Mouse (Mus musculus) hindbrain, embryonic 16.5 days (tissue): ENCODE measurements around the gene Prkar1b. TPM values are rescaled to one million over a fixed set of nuclear protein-coding genes. Genes with fewer than 3 reads are reported as not detected.

Source experiments
- ATAC-seq: fragments of 200-750 bp; cut with Nextera tagmentation; 2 replicates; pipeline ENCODE4 v1.8.0; 2017; ENCODE audit warnings: moderate TSS enrichment, moderate library complexity
- H3K27ac ChIP-seq: fragments of 300-500 bp; sonication (generic); 2 replicates; pipeline ENCODE4 v1.5.1; 2014; ENCODE audit warnings: low read depth, mild to moderate bottlenecking, control low read depth, low read length, moderate library complexity
- H3K27me3 ChIP-seq: fragments of 300-500 bp; sonication (generic); replicated peaks from 2 replicates; pipeline ENCODE4 v1.6.1; 2014; ENCODE audit warnings: low read length; ENCODE audit not compliant: control insufficient read depth, insufficient read depth
- H3K36me3 ChIP-seq: fragments of 300-500 bp; sonication (generic); 2 replicates; pipeline ENCODE4 v1.6.1; 2014; ENCODE audit warnings: mild to moderate bottlenecking, low read length, moderate library complexity, mixed read lengths; ENCODE audit not compliant: control insufficient read depth, insufficient read depth
- H3K4me1 ChIP-seq: fragments of 300-500 bp; sonication (generic); 2 replicates; pipeline ENCODE4 v1.6.1; 2014; ENCODE audit warnings: low read depth, low read length; ENCODE audit not compliant: control insufficient read depth, insufficient read depth
- H3K4me2 ChIP-seq: fragments of 300-500 bp; sonication (generic); 2 replicates; pipeline ENCODE4 v1.6.1; 2014; ENCODE audit warnings: mild to moderate bottlenecking, low read length, control low read depth, moderate library complexity
- H3K4me3 ChIP-seq: fragments of 300-500 bp; sonication (generic); 2 replicates; pipeline ENCODE4 v1.5.1; 2014; ENCODE audit warnings: mild to moderate bottlenecking, low read length, control low read depth, moderate library complexity
- H3K9ac ChIP-seq: fragments of 300-500 bp; sonication (generic); 2 replicates; pipeline ENCODE4 v1.6.1; 2014; ENCODE audit warnings: low read depth, mild to moderate bottlenecking, control low read depth, low read length, moderate library complexity
- H3K9me3 ChIP-seq: fragments of 300-500 bp; sonication (generic); 2 replicates; pipeline ENCODE4 v1.6.1; 2014; ENCODE audit warnings: mild to moderate bottlenecking, low read length, moderate library complexity; ENCODE audit not compliant: control insufficient read depth
- WGBS: fragments of 180-500 bp; shearing (Covaris S2); extraction: QIAGEN DNeasy Blood & Tissue Kit; methylation state at CpG from one replicate; pipeline ENCODE4 v1.1.7; 2014; 5-methylcytosine and 5-hydroxymethylcytosine counted together
- polyA plus RNA-seq: library from polyadenylated mRNA; unstranded; fragments of >200 nt; fragmentation: Nextera tagmentation; extraction: Ambion mirVana; gene quantifications from 2 replicates; pipeline ENCODE4 v1.2.1, GENCODE M21; 2015

Gene Prkar1b
- polyA plus RNA-seq, 1 experiment from 2014 or later = 332 TPM

DNA sequence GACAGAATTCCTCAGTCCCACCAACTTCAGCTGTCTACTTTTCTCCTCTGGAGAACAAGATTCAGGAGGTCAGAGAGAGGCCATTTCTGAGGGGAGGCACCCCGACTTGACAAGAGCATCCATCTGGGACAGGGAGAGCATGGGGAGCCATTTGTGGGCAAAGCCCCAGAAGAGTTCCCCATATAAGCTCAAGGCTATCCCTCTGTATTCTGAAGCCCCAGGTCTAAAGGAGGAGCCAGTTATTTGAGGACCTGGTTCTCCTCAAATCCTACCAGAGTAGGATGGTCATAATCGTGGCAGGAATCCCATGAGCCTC, 30.9 kb downstream of the Prkar1b start:
- H3K4me2 ChIP-seq = no peak overlapping the region
- H3K4me3 ChIP-seq = no peak overlapping the region
- H3K9me3 ChIP-seq = no peaks in the 10 kb centered on the region
- no peak for ATAC-seq
- WGBS = 83% methylated on average over 2 of the region's 2 CpGs
- no peaks in the 10 kb centered on the region for H3K4me1 ChIP-seq
- no peaks in the 10 kb centered on the region for H3K27me3 ChIP-seq
- H3K27ac ChIP-seq = no peak overlapping the region
- no peak overlapping the region for H3K9ac ChIP-seq
- peaks cover 7% of the 10 kb centered on the region for H3K36me3 ChIP-seq

GRCm38 (mm10) chr5:139118139-139118960, 31.5 kb downstream of the Prkar1b start:
- Histone ChIP-seq H3K27ac (no peak overlapping the region), H3K9me3 (no peaks in the 10 kb centered on the region), H3K27me3 (no peaks in the 10 kb centered on the region), H3K4me3 (no peak overlapping the region), H3K4me2 (no peak overlapping the region), H3K9ac (no peak overlapping the region), H3K4me1 (no peaks in the 10 kb centered on the region), H3K36me3 (peaks cover 7% of the 10 kb centered on the region)
- 83% methylated on average over 5 of the region's 5 CpGs for WGBS
- no peak for ATAC-seq

GRCm38 (mm10) chr5:139115507-139115906, 34.3 kb downstream of the Prkar1b start:
- Histone ChIP-seq H3K4me2 (no peak overlapping the region), H3K9ac (no peak overlapping the region), H3K27me3 (no peaks in the 10 kb centered on the region), H3K4me3 (no peak overlapping the region), H3K9me3 (no peaks in the 10 kb centered on the region), H3K27ac (no peak overlapping the region), H3K36me3 (no peaks in the 10 kb centered on the region), H3K4me1 (no peaks in the 10 kb centered on the region)
- WGBS = 95% methylated on average over 7 of the region's 7 CpGs
- ATAC-seq = no peak

DNA sequence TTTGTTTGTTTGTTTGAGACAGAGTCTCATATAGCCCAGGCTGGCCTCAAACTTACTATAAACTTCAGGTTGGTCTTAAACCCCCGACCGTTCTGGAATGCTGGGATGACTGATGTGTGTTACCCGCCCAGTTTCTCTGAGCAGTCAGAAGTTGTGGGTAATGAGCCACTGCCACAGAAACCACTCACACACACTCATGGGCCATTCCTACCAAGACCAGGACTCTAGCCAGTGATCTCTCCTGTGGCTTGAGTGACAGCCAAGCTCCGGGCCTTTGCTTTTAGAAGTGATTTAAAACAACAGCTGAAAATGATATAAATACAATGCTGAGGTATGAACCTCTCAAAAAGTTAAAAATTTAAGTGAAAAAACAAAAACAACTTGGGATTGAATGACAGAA, 34.9 kb downstream of the Prkar1b start:
- Histone ChIP-seq H3K27ac (no peak overlapping the region), H3K4me1 (no peaks in the 10 kb centered on the region), H3K9me3 (no peaks in the 10 kb centered on the region), H3K9ac (no peak overlapping the region), H3K4me3 (no peak overlapping the region), H3K27me3 (no peaks in the 10 kb centered on the region), H3K36me3 (no peaks in the 10 kb centered on the region), H3K4me2 (no peak overlapping the region)
- no peak for ATAC-seq
- 79% methylated on average over 4 of the region's 4 CpGs for WGBS

DNA sequence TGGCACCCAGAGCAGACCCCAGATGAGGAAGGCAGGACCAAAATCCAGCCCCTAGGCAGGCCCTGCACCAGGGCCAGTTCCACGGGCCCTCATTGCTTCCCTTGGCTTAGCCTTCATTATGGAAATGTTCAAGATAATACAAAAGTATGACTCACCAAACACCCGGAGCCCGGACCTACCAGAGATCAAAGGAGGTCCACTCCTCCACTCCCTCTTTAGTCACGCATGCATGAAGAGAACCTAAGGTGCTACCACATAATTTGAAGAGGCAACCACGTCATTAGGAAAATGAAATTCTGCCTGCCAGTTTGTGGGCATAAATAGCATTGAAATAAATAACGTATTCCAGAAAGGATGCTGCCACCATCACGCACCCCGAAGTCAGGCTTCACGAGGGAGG, 37.4 kb downstream of the Prkar1b start:
- no peaks in the 10 kb centered on the region for H3K4me1 ChIP-seq
- H3K36me3 ChIP-seq = no peaks in the 10 kb centered on the region; the same call in 1 of the 2 replicates
- no peak overlapping the region for H3K4me2 ChIP-seq
- H3K27me3 ChIP-seq = no peaks in the 10 kb centered on the region
- no peak overlapping the region for H3K27ac ChIP-seq
- ATAC-seq = no peak
- WGBS = 78% methylated on average over 9 of the region's 9 CpGs
- H3K4me3 ChIP-seq = no peak overlapping the region
- H3K9ac ChIP-seq = no peak overlapping the region
- no peaks in the 10 kb centered on the region for H3K9me3 ChIP-seq

- ATAC-seq = no peak
- no peak overlapping the region for H3K27ac ChIP-seq
- H3K4me3 ChIP-seq = no peak overlapping the region
- WGBS = 59% methylated on average over 9 of the region's 9 CpGs
- H3K9ac ChIP-seq = no peak overlapping the region
- H3K9me3 ChIP-seq = no peaks in the 10 kb centered on the region
- no peaks in the 10 kb centered on the region for H3K4me1 ChIP-seq
- H3K27me3 ChIP-seq = no peaks in the 10 kb centered on the region
- H3K4me2 ChIP-seq = no peak overlapping the region
- no peaks in the 10 kb centered on the region; the same call in 1 of the 2 replicates for H3K36me3 ChIP-seq
Observed at GRCm38 (mm10) chr5:139111991-139112390, 37.8 kb downstream of the Prkar1b start.

DNA sequence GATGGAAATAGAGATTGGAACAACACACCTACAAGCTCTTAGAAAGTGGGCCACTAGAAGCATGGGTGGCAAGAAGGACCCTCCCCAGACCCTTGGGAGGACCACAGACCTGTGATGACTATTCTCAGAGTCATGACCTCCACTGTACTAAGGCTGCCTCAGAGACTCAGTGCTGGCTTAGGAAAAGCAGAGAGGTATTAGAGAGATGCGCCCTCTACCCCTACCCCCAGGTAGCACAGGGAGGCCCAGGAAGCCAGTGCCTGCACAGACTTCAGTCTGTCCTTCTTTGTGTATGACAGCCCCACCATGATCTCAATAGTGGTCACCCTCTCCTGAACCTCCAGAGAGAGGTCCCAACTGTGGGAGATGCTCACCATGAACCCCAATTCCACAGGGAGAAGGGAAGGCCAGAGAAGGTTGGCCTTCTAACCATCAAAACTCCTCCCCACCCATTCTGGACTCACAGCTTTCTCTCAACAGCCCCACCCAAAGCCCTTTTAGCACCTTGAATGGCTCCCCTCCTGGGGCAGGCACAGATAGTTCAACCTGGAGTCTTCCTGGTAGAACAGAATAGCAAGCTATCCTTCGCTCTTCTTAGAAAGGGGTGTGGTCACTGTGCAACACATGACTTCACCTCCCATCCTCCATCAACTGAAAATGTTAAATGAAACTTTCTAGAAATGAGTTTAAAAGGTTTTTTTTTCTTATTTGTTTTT, 39.5 kb downstream of the Prkar1b start:
- Histone ChIP-seq H3K9me3 (no peaks in the 10 kb centered on the region), H3K9ac (no peak overlapping the region), H3K27me3 (no peaks in the 10 kb centered on the region), H3K27ac (no peak overlapping the region), H3K36me3 (peaks cover 4% of the 10 kb centered on the region), H3K4me3 (no peak overlapping the region), H3K4me1 (no peaks in the 10 kb centered on the region), H3K4me2 (no peak overlapping the region)
- WGBS = 97% methylated on average over 2 of the region's 2 CpGs
- ATAC-seq = no peak

DNA sequence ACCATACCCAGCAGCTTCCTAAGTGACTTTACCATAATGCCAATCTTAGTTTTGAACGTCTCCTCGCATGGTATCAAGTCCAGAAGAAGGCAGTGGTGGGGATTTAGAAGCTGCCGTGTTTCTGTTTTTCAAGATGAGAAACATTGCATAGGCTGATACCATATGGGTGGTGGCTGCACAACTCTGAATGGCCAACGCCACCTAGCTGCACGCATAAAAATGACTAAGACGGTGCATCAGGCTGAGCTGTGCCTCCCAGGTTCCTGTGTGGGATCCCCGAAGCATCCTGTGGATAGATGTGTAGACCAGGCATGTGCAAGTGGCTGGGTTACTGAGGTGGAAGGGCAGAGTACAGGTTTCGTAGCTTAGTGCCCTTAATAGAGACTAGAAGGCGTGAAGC, 42.0 kb downstream of the Prkar1b start:
- 80% methylated on average over 9 of the region's 9 CpGs for WGBS
- Histone ChIP-seq H3K9me3 (no peaks in the 10 kb centered on the region), H3K4me1 (no peaks in the 10 kb centered on the region), H3K4me3 (no peak overlapping the region), H3K27ac (no peak overlapping the region), H3K36me3 (peaks cover 4% of the 10 kb centered on the region), H3K4me2 (no peak overlapping the region), H3K9ac (no peak overlapping the region), H3K27me3 (no peaks in the 10 kb centered on the region)
- ATAC-seq = no peak

GRCm38 (mm10) chr5:139101783-139102182, 48.0 kb downstream of the Prkar1b start:
- no peak overlapping the region for H3K9ac ChIP-seq
- no peaks in the 10 kb centered on the region for H3K27me3 ChIP-seq
- no peak overlapping the region for H3K4me3 ChIP-seq
- ATAC-seq = no peak
- no peak overlapping the region for H3K27ac ChIP-seq
- no peaks in the 10 kb centered on the region for H3K9me3 ChIP-seq
- WGBS = 67% methylated on average over 6 of the region's 6 CpGs
- peaks cover 7% of the 10 kb centered on the region for H3K36me3 ChIP-seq
- H3K4me2 ChIP-seq = no peak overlapping the region
- peaks cover 10% of the 10 kb centered on the region for H3K4me1 ChIP-seq
